Mouse (Mus musculus): ENCODE data around the gene Olfr1076.
"Not testable (repeated sequence)": the region's sequence is repeated elsewhere in the genome, so short reads cannot be mapped to it uniquely, and the experiment has no call there.

Gene Olfr1076

GRCm38 (mm10) chr2:86508161-86508560, at the start of gene Olfr1076:
TSS of gene Olfr1076 (plus strand) at chr2:86508461.
- in situ Hi-C loops (cut with MboI; ENCODE audit: low sequenced_read_pairs) = no loop called here

GRCm38 (mm10) chr2:86460434-86460833, 47.8 kb upstream of the Olfr1076 start:
- in situ Hi-C loops (cut with MboI; ENCODE audit: low sequenced_read_pairs) = no loop called here

GRCm38 (mm10) chr2:86464442-86465109, 43.7 kb upstream of the Olfr1076 start:
- in situ Hi-C loops (cut with MboI; ENCODE audit: low sequenced_read_pairs) = no loop called here

- in situ Hi-C loops (cut with MboI; ENCODE audit: low sequenced_read_pairs) = no loop called here
Observed at GRCm38 (mm10) chr2:86487286-86487685, 21.0 kb upstream of the Olfr1076 start, which contains the start of gene Olfr228. TSS of gene Olfr228 (minus strand) at chr2:86487386.

- in situ Hi-C loops (cut with MboI; ENCODE audit: low sequenced_read_pairs) = no loop called here
Observed at GRCm38 (mm10) chr2:86530991-86531390, 22.7 kb downstream of the Olfr1076 start.

- in situ Hi-C loops (cut with MboI; ENCODE audit: low sequenced_read_pairs) = no loop called here
Observed at GRCm38 (mm10) chr2:86542380-86542779, 34.1 kb downstream of the Olfr1076 start, which contains the start of gene Olfr1079. TSS of gene Olfr1079 (minus strand) at chr2:86542480.

GRCm38 (mm10) chr2:86558135-86558534, 49.9 kb downstream of the Olfr1076 start, which contains the start of gene Olfr1080:
TSS of gene Olfr1080 (minus strand) at chr2:86558235.
- in situ Hi-C loops (cut with MboI; ENCODE audit: low sequenced_read_pairs) = not testable (repeated sequence)
